Mouse (Mus musculus): ENCODE results near the gene Trpv4. TPM values are rescaled to one million over a fixed set of nuclear protein-coding genes. Genes with fewer than 3 reads are reported as not detected.

Trpv4 gene
- polyA plus RNA-seq, 1 experiment from 2014 or later: 0.46 TPM

- H3K4me3 ChIP-seq (replicated peaks; ENCODE audit: low read depth, low read length): peak within 1 kb of the TSS; percentile 76
- no peaks in the 10 kb centered on the region for H3K9me3 ChIP-seq (ENCODE audit: control insufficient read depth, low read length)
- H3K27ac ChIP-seq (replicated peaks; ENCODE audit: low read depth, low read length): 0 out of 2 replicates have a peak within 1 kb of the TSS, but pooled peaks have one; percentile 20
- peak; percentile 98 for DNase-seq
- no peaks in the 10 kb centered on the region for H3K27me3 ChIP-seq (ENCODE audit: control insufficient read depth, insufficient read depth, low read length)
- H3K9ac ChIP-seq (replicated peaks; ENCODE audit: low read length): peak within 1 kb of the TSS; percentile 87
- 4% methylated on average over 74 of the region's 75 CpGs for WGBS
- peaks cover 13% of the 10 kb centered on the region for H3K4me1 ChIP-seq (ENCODE audit: control insufficient read depth, insufficient read depth, low read length)
- ATAC-seq (ENCODE audit: low FRiP score, low TSS enrichment): peak; percentile 97
- H3K4me2 ChIP-seq (ENCODE audit: low read length): peak within 1 kb of the TSS; percentile 85
- no peaks in the 10 kb centered on the region for H3K36me3 ChIP-seq (ENCODE audit: control insufficient read depth, insufficient read depth, low read length)
Measured at GRCm38 (mm10) chr5:114690633-114691567, 32.7 kb upstream of the Trpv4 start, which contains the start of gene Gltp. Gene Gltp, minus strand, starts transcription at chr5:114690984.

GRCm38 (mm10) chr5:114689700-114690366, 31.6 kb upstream of the Trpv4 start:
- Histone ChIP-seq H3K4me2 (ENCODE audit: low read length) (peak overlapping the region; percentile 85), H3K4me3 (replicated peaks; ENCODE audit: low read depth, low read length) (peak overlapping the region; percentile 76), H3K27ac (replicated peaks; ENCODE audit: low read depth, low read length) (no peak overlapping the region), H3K9me3 (ENCODE audit: control insufficient read depth, low read length) (no peaks in the 10 kb centered on the region), H3K27me3 (ENCODE audit: control insufficient read depth, insufficient read depth, low read length) (no peaks in the 10 kb centered on the region), H3K9ac (replicated peaks; ENCODE audit: low read length) (peak overlapping the region; percentile 87), H3K36me3 (ENCODE audit: control insufficient read depth, insufficient read depth, low read length) (no peaks in the 10 kb centered on the region), H3K4me1 (ENCODE audit: control insufficient read depth, insufficient read depth, low read length) (peaks cover 13% of the 10 kb centered on the region)
- no peak for ATAC-seq (ENCODE audit: low FRiP score, low TSS enrichment)
- WGBS: 18% methylated on average over 16 of the region's 16 CpGs
- peak; percentile 36 for DNase-seq

- DNase-seq: no peak
- Histone ChIP-seq H3K9me3 (ENCODE audit: control insufficient read depth, low read length) (no peaks in the 10 kb centered on the region), H3K9ac (replicated peaks; ENCODE audit: low read length) (no peak overlapping the region), H3K4me3 (replicated peaks; ENCODE audit: low read depth, low read length) (no peak overlapping the region), H3K27ac (replicated peaks; ENCODE audit: low read depth, low read length) (no peak overlapping the region), H3K36me3 (ENCODE audit: control insufficient read depth, insufficient read depth, low read length) (no peaks in the 10 kb centered on the region), H3K4me1 (ENCODE audit: control insufficient read depth, insufficient read depth, low read length) (peaks cover 13% of the 10 kb centered on the region), H3K27me3 (ENCODE audit: control insufficient read depth, insufficient read depth, low read length) (no peaks in the 10 kb centered on the region), H3K4me2 (ENCODE audit: low read length) (no peak overlapping the region)
- no peak for ATAC-seq (ENCODE audit: low FRiP score, low TSS enrichment)
- WGBS: 88% methylated on average over 13 of the region's 13 CpGs
Measured at GRCm38 (mm10) chr5:114688703-114689102, 30.5 kb upstream of the Trpv4 start.

GRCm38 (mm10) chr5:114687901-114688300, 29.7 kb upstream of the Trpv4 start:
- Histone ChIP-seq H3K9me3 (ENCODE audit: control insufficient read depth, low read length) (no peaks in the 10 kb centered on the region), H3K4me1 (ENCODE audit: control insufficient read depth, insufficient read depth, low read length) (peaks cover 13% of the 10 kb centered on the region), H3K4me3 (replicated peaks; ENCODE audit: low read depth, low read length) (no peak overlapping the region), H3K9ac (replicated peaks; ENCODE audit: low read length) (no peak overlapping the region), H3K27ac (replicated peaks; ENCODE audit: low read depth, low read length) (no peak overlapping the region), H3K27me3 (ENCODE audit: control insufficient read depth, insufficient read depth, low read length) (no peaks in the 10 kb centered on the region), H3K36me3 (ENCODE audit: control insufficient read depth, insufficient read depth, low read length) (no peaks in the 10 kb centered on the region), H3K4me2 (ENCODE audit: low read length) (no peak overlapping the region)
- DNase-seq (no peak), ATAC-seq (ENCODE audit: low FRiP score, low TSS enrichment) (no peak)

GRCm38 (mm10) chr5:114686726-114687210, 28.5 kb upstream of the Trpv4 start:
- H3K4me3 ChIP-seq (replicated peaks; ENCODE audit: low read depth, low read length): no peak overlapping the region

GRCm38 (mm10) chr5:114685986-114686385, 27.8 kb upstream of the Trpv4 start:
- no peak for ATAC-seq (ENCODE audit: low FRiP score, low TSS enrichment)
- no peak for DNase-seq
- H3K9ac ChIP-seq (replicated peaks; ENCODE audit: low read length): no peak overlapping the region
- no peak overlapping the region for H3K4me3 ChIP-seq (replicated peaks; ENCODE audit: low read depth, low read length)
- WGBS: 93% methylated on average over 5 of the region's 5 CpGs
- no peaks in the 10 kb centered on the region for H3K9me3 ChIP-seq (ENCODE audit: control insufficient read depth, low read length)
- no peak overlapping the region for H3K4me2 ChIP-seq (ENCODE audit: low read length)
- no peak overlapping the region for H3K27ac ChIP-seq (replicated peaks; ENCODE audit: low read depth, low read length)
- no peaks in the 10 kb centered on the region for H3K27me3 ChIP-seq (ENCODE audit: control insufficient read depth, insufficient read depth, low read length)
- H3K4me1 ChIP-seq (ENCODE audit: control insufficient read depth, insufficient read depth, low read length): peaks cover 9% of the 10 kb centered on the region
- H3K36me3 ChIP-seq (ENCODE audit: control insufficient read depth, insufficient read depth, low read length): no peaks in the 10 kb centered on the region

More at GRCm38 (mm10) chr5:114686726-114687210, 28.5 kb upstream of the Trpv4 start:
- WGBS: 80% methylated on average over 7 of the region's 7 CpGs
- H3K9ac ChIP-seq (replicated peaks; ENCODE audit: low read length): no peak overlapping the region
- no peaks in the 10 kb centered on the region for H3K9me3 ChIP-seq (ENCODE audit: control insufficient read depth, low read length)
- no peaks in the 10 kb centered on the region for H3K36me3 ChIP-seq (ENCODE audit: control insufficient read depth, insufficient read depth, low read length)
- H3K27me3 ChIP-seq (ENCODE audit: control insufficient read depth, insufficient read depth, low read length): no peaks in the 10 kb centered on the region
- DNase-seq (no peak), ATAC-seq (ENCODE audit: low FRiP score, low TSS enrichment) (no peak)
- no peak overlapping the region for H3K4me2 ChIP-seq (ENCODE audit: low read length)
- peaks cover 13% of the 10 kb centered on the region for H3K4me1 ChIP-seq (ENCODE audit: control insufficient read depth, insufficient read depth, low read length)
- no peak overlapping the region for H3K27ac ChIP-seq (replicated peaks; ENCODE audit: low read depth, low read length)

- ATAC-seq (ENCODE audit: low FRiP score, low TSS enrichment): no peak
- Histone ChIP-seq H3K36me3 (ENCODE audit: control insufficient read depth, insufficient read depth, low read length) (peaks cover 7% of the 10 kb centered on the region), H3K27ac (replicated peaks; ENCODE audit: low read depth, low read length) (no peak overlapping the region), H3K4me3 (replicated peaks; ENCODE audit: low read depth, low read length) (no peak overlapping the region), H3K9me3 (ENCODE audit: control insufficient read depth, low read length) (no peaks in the 10 kb centered on the region), H3K4me2 (ENCODE audit: low read length) (no peak overlapping the region), H3K27me3 (ENCODE audit: control insufficient read depth, insufficient read depth, low read length) (no peaks in the 10 kb centered on the region), H3K4me1 (ENCODE audit: control insufficient read depth, insufficient read depth, low read length) (no peaks in the 10 kb centered on the region), H3K9ac (replicated peaks; ENCODE audit: low read length) (no peak overlapping the region)
- WGBS: 82% methylated on average over 8 of the region's 8 CpGs
- DNase-seq: no peak
Measured at GRCm38 (mm10) chr5:114681717-114682116, 23.5 kb upstream of the Trpv4 start.

- Histone ChIP-seq H3K4me1 (ENCODE audit: control insufficient read depth, insufficient read depth, low read length) (no peaks in the 10 kb centered on the region), H3K4me3 (replicated peaks; ENCODE audit: low read depth, low read length) (no peak overlapping the region), H3K4me2 (ENCODE audit: low read length) (no peak overlapping the region), H3K36me3 (ENCODE audit: control insufficient read depth, insufficient read depth, low read length) (peaks cover 16% of the 10 kb centered on the region), H3K27ac (replicated peaks; ENCODE audit: low read depth, low read length) (no peak overlapping the region), H3K9me3 (ENCODE audit: control insufficient read depth, low read length) (no peaks in the 10 kb centered on the region), H3K27me3 (ENCODE audit: control insufficient read depth, insufficient read depth, low read length) (no peaks in the 10 kb centered on the region), H3K9ac (replicated peaks; ENCODE audit: low read length) (no peak overlapping the region)
- ATAC-seq (ENCODE audit: low FRiP score, low TSS enrichment): no peak
- WGBS: 84% methylated on average over 19 of the region's 19 CpGs
- no peak for DNase-seq
Measured at GRCm38 (mm10) chr5:114680676-114681285, 22.6 kb upstream of the Trpv4 start.
